Mouse (Mus musculus): ENCODE data around the gene Bmp7.
A peak's percentile ranks its signal among the peaks of the same experiment; 100 is the strongest.

The Bmp7 gene

DNA sequence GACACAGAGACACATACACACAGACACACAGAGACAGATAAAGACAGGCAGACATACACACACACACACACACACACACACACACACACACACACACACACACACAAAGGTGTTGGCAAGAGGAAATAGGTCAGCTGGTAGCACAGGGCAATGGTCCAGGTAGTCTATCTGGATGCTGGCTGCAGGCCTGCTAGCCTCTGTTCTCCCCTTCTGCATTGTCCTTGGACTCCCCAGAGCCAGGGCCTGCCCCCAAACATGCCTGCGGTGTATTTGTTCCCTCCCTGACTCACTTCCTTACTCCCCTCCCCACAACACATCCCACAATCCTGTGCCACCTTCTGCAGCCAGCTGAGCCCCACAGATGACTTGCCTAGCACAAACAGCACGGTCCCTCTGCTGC lies 86.0 kb downstream of the Bmp7 start:
- DNase-seq (ENCODE audit: low spot score in 2 of 2): no peak

DNA sequence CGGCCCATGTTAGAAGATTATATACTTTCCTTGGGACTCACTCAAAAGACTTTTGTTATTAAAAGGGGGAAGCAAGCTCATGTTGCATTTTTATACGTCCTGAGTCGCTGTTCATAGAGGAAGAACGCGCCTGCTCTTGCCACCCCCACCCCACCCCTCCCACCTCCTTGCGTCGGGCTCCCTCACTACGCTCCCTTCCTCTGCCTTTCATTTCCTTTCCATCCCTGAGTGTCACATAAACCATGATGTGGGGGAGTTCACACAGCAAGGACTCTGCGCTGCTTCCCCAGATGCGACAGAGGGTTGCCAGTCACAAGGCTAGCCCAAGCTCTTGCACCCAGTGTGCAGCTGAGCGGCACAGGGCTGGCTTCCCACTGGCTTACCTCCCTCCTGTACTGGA lies 88.3 kb downstream of the Bmp7 start:
- no peak for DNase-seq (ENCODE audit: low spot score in 2 of 2)

- peak; percentile 25 to 41 for DNase-seq (ENCODE audit: low spot score in 2 of 2)
Observed at GRCm38 (mm10) chr2:172848193-172848592, 91.9 kb downstream of the Bmp7 start.

- no peak for DNase-seq (ENCODE audit: low spot score in 2 of 2)
Observed at GRCm38 (mm10) chr2:172846311-172846575, 93.9 kb downstream of the Bmp7 start.

DNA sequence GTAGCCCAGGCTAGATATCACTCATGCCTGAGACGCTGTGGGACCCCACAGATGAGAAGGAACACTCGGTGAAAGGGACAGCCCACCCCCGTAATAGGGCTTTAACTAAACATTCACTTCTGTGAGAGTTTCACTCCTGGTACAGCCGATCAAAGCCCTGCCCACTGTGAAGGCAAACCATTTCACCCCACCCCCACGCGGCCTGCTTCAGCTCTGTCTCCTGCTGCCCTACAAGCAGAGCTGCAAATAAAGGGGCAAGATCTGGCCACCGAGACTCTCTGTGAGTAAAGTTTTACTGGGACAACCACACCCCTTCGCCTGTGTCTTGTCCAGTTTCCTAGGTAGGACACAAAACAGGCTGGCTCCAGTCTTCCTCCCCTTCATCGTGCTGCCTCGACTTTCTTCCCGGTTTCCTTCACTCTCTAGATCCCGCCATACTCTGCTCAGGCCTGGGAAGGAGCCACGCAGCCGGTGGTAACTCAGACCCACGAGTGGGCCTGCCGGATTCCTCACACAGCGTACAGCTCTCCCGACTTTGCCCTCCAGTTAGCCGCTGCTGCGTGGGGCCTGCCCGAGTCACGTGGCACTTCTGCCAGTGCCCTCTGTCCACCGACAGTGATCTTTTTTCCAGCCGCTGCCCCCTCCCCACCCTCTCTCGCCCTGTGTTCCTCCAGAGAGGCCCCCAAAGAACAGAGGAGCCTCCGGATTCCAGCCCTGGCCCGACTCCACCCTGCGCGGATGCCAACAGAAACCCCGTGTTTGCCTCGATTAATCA lies 94.4 kb downstream of the Bmp7 start:
- no peak for DNase-seq (ENCODE audit: low spot score in 2 of 2)

DNA sequence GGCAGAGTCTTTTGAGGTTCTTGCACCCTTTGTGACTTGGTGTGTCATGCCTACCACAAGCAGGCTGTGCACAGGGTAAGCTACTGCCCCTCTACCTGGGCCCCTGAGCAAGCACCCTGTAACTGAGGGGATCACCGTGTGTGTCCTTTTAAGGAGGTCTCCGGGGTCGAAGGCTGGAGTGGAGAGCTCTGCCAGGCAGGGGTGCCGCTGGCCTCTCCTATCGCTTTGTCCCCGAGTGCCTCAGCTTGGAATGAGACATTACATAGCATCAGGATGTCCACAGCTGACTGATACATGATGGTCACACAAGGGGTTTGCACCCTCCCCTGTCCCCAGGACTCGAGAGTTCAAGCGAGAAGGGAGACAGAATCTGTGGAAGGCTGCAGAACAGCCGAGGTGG lies 96.2 kb downstream of the Bmp7 start:
- no peak for DNase-seq (ENCODE audit: low spot score in 2 of 2)

DNA sequence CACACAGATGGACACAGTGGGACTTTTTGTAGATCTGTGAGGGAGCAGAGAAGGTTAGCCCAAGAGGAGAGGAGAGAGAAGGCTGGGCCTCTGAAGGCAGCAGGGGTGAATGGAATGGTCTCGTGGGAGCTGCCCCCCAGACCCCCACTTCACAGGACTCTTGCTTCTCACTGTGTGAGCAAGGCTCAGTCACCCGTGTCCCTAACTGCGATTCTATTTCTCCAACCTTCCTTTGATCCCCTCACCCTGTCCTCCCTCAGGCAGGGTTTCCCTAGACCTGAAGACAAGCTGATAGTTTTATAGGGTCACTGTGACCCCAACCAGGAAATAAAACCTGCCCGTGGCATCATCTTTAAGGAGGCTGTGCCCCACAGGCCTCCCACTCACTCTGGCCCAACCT lies 97.8 kb downstream of the Bmp7 start:
- DNase-seq (ENCODE audit: low spot score in 2 of 2): no peak

DNA sequence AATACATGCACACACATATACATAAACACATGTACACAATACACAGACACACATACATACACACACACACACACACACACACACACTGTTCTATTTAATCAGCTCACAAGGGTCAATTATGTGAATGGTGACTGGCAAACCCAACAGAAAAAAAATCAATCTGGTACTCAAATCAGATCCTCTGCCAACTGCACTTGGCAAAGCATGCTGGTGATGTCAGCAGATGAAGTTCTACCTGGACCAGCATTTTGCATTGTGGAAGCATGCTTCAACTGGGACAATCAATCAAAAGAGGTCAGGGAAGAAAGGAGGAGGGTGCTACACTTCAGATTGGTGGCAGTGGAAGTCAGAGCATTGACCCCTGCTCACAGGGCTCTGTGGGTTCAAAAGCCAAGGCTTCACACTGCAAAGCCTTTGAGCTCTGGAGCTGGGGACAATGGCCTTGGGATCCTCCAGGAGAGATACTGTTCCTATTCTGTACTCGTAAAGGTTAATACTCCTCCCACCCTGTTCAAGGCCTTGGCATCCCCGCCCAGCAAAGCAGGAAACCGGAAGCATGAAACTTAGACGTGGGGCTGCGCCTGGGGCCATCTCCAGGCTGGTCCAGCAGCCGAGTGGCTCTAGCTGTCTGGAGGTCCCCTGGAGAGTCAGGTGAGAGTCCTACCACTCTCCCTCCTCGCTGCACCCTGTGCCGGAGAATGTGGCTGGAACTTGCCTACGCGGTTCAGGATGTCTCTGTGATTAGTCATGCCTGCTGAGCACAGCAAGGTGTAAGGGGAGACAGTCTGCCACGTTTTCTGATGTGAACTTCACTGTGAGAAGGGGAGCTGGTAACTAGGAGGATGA lies 99.0 kb downstream of the Bmp7 start:
- no peak for DNase-seq (ENCODE audit: low spot score in 2 of 2)

- no peak for DNase-seq (ENCODE audit: low spot score in 2 of 2)
Observed at GRCm38 (mm10) chr2:172839317-172839980, 100.7 kb downstream of the Bmp7 start.

- DNase-seq (ENCODE audit: low spot score in 2 of 2): no peak
Observed at GRCm38 (mm10) chr2:172836516-172836915, 103.6 kb downstream of the Bmp7 start.

DNA sequence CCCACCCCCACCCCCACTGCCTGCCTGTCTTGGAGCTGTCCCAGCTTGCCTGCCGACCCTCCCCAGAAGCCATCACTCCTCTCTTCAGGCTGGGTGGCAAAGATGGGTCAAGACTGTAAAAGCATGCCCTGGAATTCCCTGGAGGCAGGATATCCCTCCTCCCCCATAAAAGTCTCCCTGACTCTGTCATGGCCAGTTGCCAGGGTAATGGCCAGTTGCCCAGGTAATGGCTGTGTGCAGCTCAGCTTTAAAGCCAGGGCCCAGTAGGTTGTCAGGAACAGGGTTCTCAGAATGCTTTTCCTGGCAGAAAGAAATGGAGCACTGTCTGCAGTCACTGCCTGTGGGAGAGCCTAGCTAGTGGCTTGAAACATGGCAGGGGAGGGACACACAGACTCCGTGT lies 106.9 kb downstream of the Bmp7 start:
- no peak for DNase-seq (ENCODE audit: low spot score in 2 of 2)

GRCm38 (mm10) chr2:172831762-172832161 lies 108.4 kb downstream of the Bmp7 start:
- DNase-seq (ENCODE audit: low spot score in 2 of 2): peak; percentile 57 to 84

DNA sequence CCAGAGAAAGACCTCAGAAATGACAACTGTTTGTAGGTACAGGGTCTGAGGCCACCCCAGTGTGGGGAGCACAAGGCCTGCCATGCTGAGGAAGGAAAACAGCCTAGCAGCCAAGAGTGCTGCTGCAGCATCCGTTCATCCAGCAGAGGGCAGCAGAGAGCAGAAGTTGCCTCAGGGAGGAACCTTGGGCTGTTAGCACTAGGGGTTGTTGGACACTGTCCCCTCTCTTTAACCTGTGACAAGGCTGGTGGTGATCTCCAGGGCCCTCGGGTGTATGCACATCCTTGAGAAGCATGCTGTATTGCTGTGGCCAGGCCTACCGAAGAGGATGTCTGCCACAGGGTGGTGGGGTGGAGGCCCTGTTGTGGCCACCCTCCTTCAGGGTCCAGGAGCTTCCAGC lies 109.0 kb downstream of the Bmp7 start:
- DNase-seq (ENCODE audit: low spot score in 2 of 2): peak; percentile 78 to 90

- DNase-seq (ENCODE audit: low spot score in 2 of 2): no peak
Observed at GRCm38 (mm10) chr2:172828229-172828628, 111.9 kb downstream of the Bmp7 start.

GRCm38 (mm10) chr2:172827564-172827963 lies 112.6 kb downstream of the Bmp7 start:
- peak in 1 of 2 experiments; percentile 35 for DNase-seq (ENCODE audit: low spot score in 2 of 2)

- no peak for DNase-seq (ENCODE audit: low spot score in 2 of 2)
Observed at GRCm38 (mm10) chr2:172825785-172826145, 114.4 kb downstream of the Bmp7 start.

DNA sequence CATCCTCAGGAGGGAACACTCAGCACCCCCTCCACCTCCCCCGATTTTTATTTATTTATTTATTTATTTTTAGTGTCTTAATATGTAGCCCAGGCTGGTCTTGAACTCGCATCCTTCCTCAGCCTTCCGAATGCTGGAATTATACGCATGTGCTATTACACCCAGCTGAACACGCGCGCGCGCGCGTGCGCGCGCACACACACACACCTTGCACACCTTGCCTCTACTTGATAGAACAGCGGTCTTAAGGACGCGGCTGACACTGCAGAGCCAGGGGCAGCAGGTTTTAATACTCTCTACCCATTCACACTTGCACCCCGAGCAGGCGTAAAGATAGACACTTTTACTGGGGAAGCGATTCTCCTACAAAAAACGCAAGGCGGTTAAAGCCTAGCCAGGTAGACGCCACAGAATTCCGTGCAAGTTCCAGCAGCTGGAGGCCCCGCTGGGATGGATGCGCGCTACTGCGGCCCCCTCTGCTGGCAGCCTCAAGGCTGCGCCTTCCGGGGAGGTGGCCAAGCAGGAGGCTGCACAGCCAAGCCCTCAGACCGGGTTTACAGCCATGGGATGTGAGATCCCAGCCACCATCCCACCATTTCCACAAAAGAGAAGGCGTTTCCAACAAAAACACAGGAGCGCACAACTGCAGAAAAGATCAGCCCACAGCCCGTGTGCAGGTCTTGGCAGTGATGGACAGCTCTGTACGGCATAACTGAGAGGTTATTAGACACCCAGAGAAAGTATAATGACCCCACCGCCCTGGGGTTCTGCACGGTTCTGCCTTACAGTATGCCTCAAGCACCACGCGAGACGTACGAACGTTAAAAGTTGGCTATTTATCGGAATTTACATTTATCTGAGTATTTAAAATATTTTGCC lies 115.0 kb downstream of the Bmp7 start:
- peak in 1 of 2 experiments; percentile 25 for DNase-seq (ENCODE audit: low spot score in 2 of 2)

- no peak for DNase-seq (ENCODE audit: low spot score in 2 of 2)
Observed at GRCm38 (mm10) chr2:172818631-172819230, 121.4 kb downstream of the Bmp7 start.
